Mouse (Mus musculus) megakaryocyte, embryonic 14.5 days (primary cell): ENCODE results near the gene Chrd. TPM values are rescaled to one million over a fixed set of nuclear protein-coding genes. Genes with fewer than 3 reads are reported as not detected.

ENCODE experiments used
- H3K27me3 ChIP-seq: replicated peaks from 2 replicates; pipeline ENCODE3; 2012; ENCODE audit warnings: inconsistent platforms
- H3K36me3 ChIP-seq: replicated peaks from 2 replicates; pipeline ENCODE3; 2012; ENCODE audit warnings: low read length, inconsistent platforms, mixed read lengths
- H3K4me1 ChIP-seq: 2 replicates; pipeline ENCODE4 v1.6.1; 2012; ENCODE audit warnings: inconsistent platforms
- H3K4me3 ChIP-seq: replicated peaks from 2 replicates; pipeline ENCODE3; 2012; ENCODE audit warnings: moderate library complexity, mild to moderate bottlenecking, inconsistent platforms
- H3K9me3 ChIP-seq: 2 replicates; pipeline ENCODE4 v1.6.1; 2012; ENCODE audit warnings: inconsistent platforms
- FLI1 ChIP-seq: IDR thresholded peaks from 2 replicates; pipeline ENCODE4 v1.6.1; 2012; ENCODE audit warnings: low read length, inconsistent platforms, mixed read lengths
- GATA1 ChIP-seq: IDR thresholded peaks from 3 replicates; pipeline ENCODE4 v1.6.1; 2012; ENCODE audit warnings: mixed read lengths, low read length, inconsistent platforms, borderline replicate concordance
- polyA plus RNA-seq: library from polyadenylated mRNA; stranded (reverse); fragments of >175 nt; gene quantifications from 2 replicates; pipeline ENCODE4 v1.2.3, GENCODE M21; 2012; ENCODE audit warnings: low replicate concordance; ENCODE audit not compliant: insufficient read depth

Chrd gene
- not detected in 2 replicates for polyA plus RNA-seq

DNA sequence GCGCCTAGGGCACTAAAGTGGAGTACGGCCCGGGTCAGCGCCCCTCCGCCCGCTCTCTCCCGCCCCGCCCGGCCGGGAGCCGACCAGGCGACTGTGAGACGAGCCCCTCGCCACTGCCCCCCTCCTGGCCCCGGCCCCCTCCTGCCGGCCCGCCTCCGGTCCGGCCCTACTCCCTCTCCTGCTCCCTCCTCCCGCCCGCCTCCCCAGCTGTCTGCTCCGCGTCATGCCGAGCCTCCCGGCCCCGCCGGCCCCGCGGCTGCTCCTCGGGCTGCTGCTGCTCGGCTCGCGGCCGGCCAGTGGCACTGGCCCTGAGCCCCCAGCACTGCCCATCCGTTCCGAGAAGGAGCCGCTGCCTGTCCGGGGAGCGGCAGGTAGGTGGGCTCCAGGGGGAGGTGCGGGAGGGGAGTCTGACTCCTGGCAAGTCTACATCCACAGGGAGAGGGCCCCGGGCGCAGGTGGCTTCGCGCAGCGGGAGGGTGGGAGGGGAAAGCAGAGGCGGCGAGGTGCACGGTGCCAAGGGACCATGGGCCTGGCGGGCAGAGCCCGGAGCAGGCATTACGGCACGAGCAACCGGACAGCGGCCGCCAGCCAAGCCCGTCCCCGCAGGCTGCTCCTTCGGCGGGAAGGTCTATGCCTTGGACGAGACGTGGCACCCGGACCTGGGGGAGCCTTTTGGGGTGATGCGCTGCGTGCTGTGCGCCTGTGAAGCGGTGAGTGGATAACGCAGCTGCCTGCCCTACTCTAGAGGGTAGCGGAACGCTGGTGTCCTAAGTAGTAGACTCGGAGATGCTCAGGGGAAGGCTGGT lies at the start of gene Chrd:
Chrd (plus strand) TSS at position 203 of the 806 bp plus-strand sequence.
- no peaks in the 10 kb centered on the region for H3K36me3 ChIP-seq
- H3K9me3 ChIP-seq: peaks cover 21% of the 10 kb centered on the region
- peak within 1 kb of the TSS; percentile 88 for H3K4me3 ChIP-seq
- TF ChIP-seq FLI1 (no peak), GATA1 (no peak)
- peaks cover 97% of the 10 kb centered on the region for H3K27me3 ChIP-seq
- H3K4me1 ChIP-seq: peaks cover 30% of the 10 kb centered on the region

DNA sequence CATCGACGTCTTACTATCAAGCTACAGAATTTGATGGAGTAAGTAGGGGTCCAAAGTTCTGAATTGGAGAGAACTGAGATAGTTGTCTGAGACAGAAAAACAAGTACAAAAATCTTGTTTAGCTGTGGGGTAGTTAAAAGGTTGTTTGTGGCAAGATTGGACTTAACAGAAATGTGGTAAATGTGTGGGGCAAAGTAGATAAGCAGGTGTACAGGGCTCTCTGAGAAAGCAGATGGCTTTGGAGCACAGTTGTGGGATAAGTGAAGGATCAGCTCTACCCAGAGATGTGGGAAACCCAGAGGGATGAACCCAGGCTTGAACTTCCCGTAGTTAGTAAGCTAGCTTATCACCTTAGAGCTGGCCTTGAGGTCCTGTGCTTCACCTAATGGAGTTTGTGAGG lies 42.2 kb upstream of the Chrd start:
- Histone ChIP-seq H3K4me1 (peaks cover 41% of the 10 kb centered on the region), H3K36me3 (peaks cover 76% of the 10 kb centered on the region), H3K4me3 (no peak overlapping the region), H3K9me3 (no peaks in the 10 kb centered on the region), H3K27me3 (peaks cover 7% of the 10 kb centered on the region)
- TF ChIP-seq FLI1 (no peak), GATA1 (no peak)

DNA sequence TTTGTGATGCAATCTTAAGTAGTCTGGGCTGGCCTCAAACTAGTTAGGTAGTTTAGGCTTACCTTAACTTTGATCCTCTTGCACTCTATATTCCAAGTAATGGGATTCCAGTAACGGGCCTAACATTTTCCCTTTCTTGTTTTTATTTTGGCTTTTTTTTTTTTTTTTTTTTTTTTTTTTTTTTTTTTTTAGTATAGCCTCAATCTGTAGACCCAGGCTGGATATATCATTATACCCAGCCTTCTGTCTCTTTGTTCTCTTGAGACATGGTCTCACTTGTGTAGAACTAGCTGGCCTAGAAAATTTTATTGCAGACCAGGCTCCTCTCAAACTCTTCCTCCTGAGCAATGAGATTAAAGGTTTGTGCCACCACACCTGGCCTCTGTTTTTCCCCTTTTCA lies 41.3 kb upstream of the Chrd start:
- no peak overlapping the region for H3K4me3 ChIP-seq
- peaks cover 68% of the 10 kb centered on the region for H3K36me3 ChIP-seq
- H3K27me3 ChIP-seq: peaks cover 14% of the 10 kb centered on the region
- no peaks in the 10 kb centered on the region for H3K9me3 ChIP-seq
- TF ChIP-seq GATA1: no peak
- no peak for TF ChIP-seq FLI1
- H3K4me1 ChIP-seq: peaks cover 48% of the 10 kb centered on the region

DNA sequence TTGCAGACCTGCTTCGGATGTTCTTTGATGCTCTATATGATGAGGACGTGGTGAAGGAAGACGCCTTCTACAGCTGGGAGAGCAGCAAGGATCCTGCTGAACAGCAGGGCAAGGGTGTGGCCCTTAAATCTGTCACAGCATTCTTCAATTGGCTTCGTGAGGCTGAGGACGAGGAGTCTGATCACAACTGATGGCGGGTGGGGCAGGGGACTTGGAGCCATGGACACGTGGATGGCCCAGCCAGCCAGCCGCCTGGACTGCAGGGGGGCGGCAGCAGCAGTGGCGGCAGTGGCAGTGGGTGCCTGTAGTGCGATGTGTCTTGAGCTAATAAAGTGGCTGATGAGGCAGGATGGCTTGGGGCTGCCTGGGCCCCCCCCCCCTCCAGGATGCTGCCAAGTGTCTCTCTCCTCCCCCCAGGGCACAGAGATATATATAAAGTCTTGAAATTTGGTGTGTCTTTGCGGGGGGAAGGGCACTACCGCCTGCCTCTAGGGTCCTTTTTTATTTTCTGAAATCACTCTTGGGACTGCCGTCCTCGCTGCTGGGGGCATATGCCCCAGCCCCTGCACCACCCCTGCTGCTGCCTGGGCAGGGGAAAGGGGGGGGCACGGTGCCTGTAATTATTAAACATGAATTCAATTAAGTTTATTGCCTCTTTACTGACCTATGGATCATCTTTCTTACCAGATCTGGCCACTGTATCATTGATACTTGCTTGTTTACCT lies 40.5 kb upstream of the Chrd start:
- Histone ChIP-seq H3K4me1 (peaks cover 48% of the 10 kb centered on the region), H3K36me3 (peaks cover 60% of the 10 kb centered on the region), H3K4me3 (peak overlapping the region; percentile 16), H3K27me3 (peaks cover 16% of the 10 kb centered on the region), H3K9me3 (no peaks in the 10 kb centered on the region)
- no peak for TF ChIP-seq GATA1
- no peak for TF ChIP-seq FLI1

DNA sequence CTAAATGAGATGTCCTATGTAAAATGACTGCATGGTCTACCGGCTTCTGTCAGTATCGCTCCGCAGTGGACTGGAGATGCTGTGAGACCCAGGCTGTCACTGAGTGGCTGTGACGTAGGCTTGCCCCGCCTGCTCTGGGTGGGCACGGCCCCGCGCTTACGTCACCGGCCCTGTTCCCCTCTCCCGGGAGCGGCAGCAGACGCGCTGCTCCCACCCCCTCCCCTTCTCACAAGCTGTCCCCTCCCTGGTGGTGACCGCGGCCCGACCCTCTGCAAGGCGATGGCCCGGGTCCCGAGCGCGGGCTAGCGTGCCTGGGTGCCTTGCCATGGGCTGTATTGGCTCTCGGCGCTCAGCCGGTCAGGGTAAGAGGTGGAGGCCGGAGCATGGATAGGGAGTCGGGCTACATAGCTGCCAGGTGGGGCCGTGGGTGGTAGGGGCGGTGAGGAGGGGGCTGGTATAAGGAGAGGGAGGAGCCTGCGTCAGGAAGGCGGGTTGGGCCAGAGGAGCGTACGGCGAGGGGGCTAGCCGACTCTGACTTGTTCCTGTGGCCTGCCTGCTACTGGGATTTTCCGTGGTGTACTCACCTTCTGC lies 39.7 kb upstream of the Chrd start, which contains the start of gene Fam131a:
Fam131a (plus strand) TSS at position 131 of the 591 bp plus-strand sequence.
- Histone ChIP-seq H3K36me3 (peaks cover 52% of the 10 kb centered on the region), H3K4me1 (peaks cover 48% of the 10 kb centered on the region), H3K9me3 (no peaks in the 10 kb centered on the region), H3K4me3 (peak within 1 kb of the TSS; percentile 90), H3K27me3 (peaks cover 19% of the 10 kb centered on the region)
- TF ChIP-seq FLI1 (no peak), GATA1 (no peak)

DNA sequence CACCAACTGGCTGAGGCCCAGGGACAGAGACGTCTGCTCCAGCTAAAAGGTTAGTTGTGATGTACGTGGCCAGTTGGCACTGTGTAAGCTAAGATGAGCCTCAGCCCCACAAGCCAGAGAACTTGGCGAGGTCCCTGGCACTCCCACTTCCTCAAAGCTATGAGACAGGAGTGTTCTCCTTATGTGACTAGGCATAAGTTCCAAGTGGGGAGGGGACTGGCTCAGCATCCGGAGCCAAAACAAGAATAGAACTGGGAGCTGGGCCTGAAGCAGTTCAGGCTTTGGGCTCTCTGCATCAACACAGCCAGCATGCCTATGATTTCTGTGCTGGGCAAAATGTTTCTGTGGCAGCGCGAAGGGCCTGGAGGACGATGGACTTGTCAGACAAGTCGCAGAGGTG lies 38.1 kb upstream of the Chrd start:
- peaks cover 50% of the 10 kb centered on the region for H3K4me1 ChIP-seq
- peaks cover 48% of the 10 kb centered on the region for H3K36me3 ChIP-seq
- peak overlapping the region; percentile 89 for H3K4me3 ChIP-seq
- H3K27me3 ChIP-seq: peaks cover 30% of the 10 kb centered on the region
- no peaks in the 10 kb centered on the region for H3K9me3 ChIP-seq
- TF ChIP-seq GATA1: no peak
- no peak for TF ChIP-seq FLI1

DNA sequence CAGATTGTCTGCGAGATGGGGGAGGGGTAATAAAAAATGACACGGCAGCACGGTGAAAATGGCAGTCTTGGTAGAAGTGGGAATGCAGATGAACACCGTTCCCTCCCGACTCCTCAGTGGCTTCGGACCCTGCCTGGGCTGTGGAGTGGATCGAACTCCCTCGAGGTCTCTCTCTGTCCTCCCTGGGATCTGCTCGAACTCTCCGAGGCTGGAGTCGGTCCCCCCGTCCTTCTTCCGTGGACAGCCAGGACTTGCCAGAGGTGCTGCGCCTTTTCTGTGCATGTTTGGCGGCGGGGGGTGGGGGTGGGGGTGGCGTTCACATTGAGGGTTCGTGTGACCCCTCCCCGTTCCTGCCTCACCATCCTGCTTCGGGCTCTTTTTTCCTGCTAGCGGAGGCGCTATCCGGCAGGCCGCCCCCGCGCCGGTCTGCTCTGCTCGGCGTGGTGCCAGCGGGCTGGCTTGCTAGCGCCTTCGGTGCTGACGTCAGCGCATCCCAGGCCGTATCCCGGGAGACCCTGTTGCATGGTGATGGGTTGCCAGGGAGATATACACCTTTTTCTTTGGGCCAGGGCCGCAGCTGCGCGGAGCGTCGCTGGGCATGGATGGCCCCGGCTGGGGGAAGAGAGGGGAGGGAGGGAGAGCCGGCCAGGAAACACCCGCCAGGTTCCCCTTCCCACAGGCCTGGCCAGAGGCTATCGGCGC lies 37.2 kb upstream of the Chrd start:
- Histone ChIP-seq H3K9me3 (no peaks in the 10 kb centered on the region), H3K36me3 (peaks cover 44% of the 10 kb centered on the region), H3K27me3 (peaks cover 35% of the 10 kb centered on the region), H3K4me1 (peaks cover 48% of the 10 kb centered on the region), H3K4me3 (peak overlapping the region; percentile 89)
- no peak for TF ChIP-seq GATA1
- no peak for TF ChIP-seq FLI1

DNA sequence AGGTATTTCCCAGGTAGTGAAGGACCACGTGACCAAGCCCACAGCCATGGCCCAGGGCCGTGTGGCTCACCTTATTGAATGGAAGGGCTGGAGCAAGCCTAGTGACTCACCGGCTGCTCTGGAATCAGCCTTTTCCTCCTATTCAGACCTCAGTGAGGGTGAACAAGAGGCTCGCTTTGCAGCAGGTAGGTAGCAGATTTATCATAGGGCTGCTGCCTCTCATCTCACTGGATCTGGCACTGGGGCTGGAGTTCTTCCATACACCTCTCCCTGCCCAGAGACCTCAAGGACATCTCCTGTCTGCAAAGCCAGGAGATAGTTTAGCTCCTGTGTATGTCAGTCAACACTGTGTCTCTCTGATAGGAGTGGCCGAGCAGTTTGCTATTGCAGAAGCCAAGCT lies 33.7 kb upstream of the Chrd start:
- peaks cover 60% of the 10 kb centered on the region for H3K4me1 ChIP-seq
- no peak overlapping the region for H3K4me3 ChIP-seq
- peaks cover 39% of the 10 kb centered on the region for H3K36me3 ChIP-seq
- H3K27me3 ChIP-seq: peaks cover 37% of the 10 kb centered on the region
- TF ChIP-seq GATA1: no peak
- H3K9me3 ChIP-seq: no peaks in the 10 kb centered on the region

DNA sequence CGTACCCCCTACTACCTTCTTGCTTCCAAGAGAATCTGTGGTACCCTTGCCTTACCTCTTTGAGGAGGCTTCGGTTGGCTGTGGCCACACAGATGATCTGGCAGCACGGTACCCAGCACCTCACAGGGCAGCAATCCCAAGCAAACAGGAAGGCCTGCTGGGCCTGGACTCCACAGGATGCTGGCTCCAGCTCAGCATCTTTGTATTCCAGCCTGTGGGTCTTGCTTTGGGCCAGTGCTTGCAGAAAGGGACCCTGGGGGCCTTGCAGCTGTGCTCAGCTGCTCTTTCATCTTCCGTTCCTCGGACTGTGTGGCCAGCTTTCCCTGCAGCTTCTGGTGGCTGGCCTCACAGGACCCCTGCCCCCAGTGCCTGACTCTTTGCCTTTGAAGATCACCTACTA lies 32.9 kb upstream of the Chrd start:
- TF ChIP-seq GATA1 (no peak), FLI1 (no peak)
- H3K27me3 ChIP-seq: peaks cover 36% of the 10 kb centered on the region
- H3K4me1 ChIP-seq: peaks cover 56% of the 10 kb centered on the region
- peaks cover 39% of the 10 kb centered on the region for H3K36me3 ChIP-seq
- no peaks in the 10 kb centered on the region for H3K9me3 ChIP-seq
- H3K4me3 ChIP-seq: no peak overlapping the region

DNA sequence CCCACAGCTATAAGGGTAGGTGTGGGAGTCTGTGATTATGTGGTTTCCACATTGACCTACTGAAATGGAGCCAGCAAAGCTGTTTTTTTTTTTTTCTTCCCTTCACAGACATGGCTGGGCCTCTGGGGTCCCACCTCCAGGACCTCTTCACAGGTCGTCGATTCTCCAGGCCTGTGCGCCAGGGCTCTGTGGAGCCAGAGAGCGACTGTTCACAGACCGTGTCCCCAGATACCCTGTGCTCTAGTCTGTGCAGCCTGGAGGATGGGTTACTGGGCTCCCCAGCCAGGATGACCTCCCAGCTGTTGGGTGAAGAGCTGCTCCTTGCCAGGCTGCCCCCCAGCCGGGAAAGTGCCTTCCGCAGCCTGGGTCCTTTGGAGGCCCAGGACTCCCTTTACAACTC lies 31.6 kb upstream of the Chrd start:
- no peak for TF ChIP-seq FLI1
- Histone ChIP-seq H3K4me1 (peaks cover 51% of the 10 kb centered on the region), H3K4me3 (no peak overlapping the region), H3K27me3 (peaks cover 25% of the 10 kb centered on the region), H3K36me3 (peaks cover 39% of the 10 kb centered on the region), H3K9me3 (no peaks in the 10 kb centered on the region)
